Mouse (Mus musculus): ENCODE results near the gene Ccdc158.

Ccdc158 gene

GRCm38 (mm10) chr5:92684715-92685460 is 9.8 kb upstream of the Ccdc158 start:
- DNase-seq (ENCODE audit: low spot score) = no peak

- DNase-seq (ENCODE audit: low spot score) = no peak
These were observed 8.9 kb upstream of the Ccdc158 start for GRCm38 (mm10) chr5:92683871-92684475.

GRCm38 (mm10) chr5:92683351-92683807 is 8.3 kb upstream of the Ccdc158 start, which contains the start of gene Shroom3:
Shroom3 (plus strand) TSS chr5:92683435.
- DNase-seq (ENCODE audit: low spot score) = no peak

GRCm38 (mm10) chr5:92682621-92683348 is 7.7 kb upstream of the Ccdc158 start:
- DNase-seq (ENCODE audit: low spot score) = no peak

GRCm38 (mm10) chr5:92681861-92682260 is 6.8 kb upstream of the Ccdc158 start:
- no peak for DNase-seq (ENCODE audit: low spot score)

- peak; percentile 3 for DNase-seq (ENCODE audit: low spot score)
These were observed 4.4 kb upstream of the Ccdc158 start for GRCm38 (mm10) chr5:92679441-92679840.

- no peak for DNase-seq (ENCODE audit: low spot score)
These were observed 476 bp upstream of the Ccdc158 start for GRCm38 (mm10) chr5:92675574-92675920.

- no peak for DNase-seq (ENCODE audit: low spot score)
These were observed 8.2 kb downstream of the Ccdc158 start for GRCm38 (mm10) chr5:92666860-92667259.

GRCm38 (mm10) chr5:92664321-92664720 is 10.8 kb downstream of the Ccdc158 start:
- DNase-seq (ENCODE audit: low spot score) = no peak

GRCm38 (mm10) chr5:92656256-92656655 is 18.8 kb downstream of the Ccdc158 start:
- DNase-seq (ENCODE audit: low spot score) = peak; percentile 31

GRCm38 (mm10) chr5:92640861-92641260 is 34.2 kb downstream of the Ccdc158 start:
- DNase-seq (ENCODE audit: low spot score) = no peak

GRCm38 (mm10) chr5:92635891-92636290 is 39.2 kb downstream of the Ccdc158 start:
- no peak for DNase-seq (ENCODE audit: low spot score)

- DNase-seq (ENCODE audit: low spot score) = no peak
These were observed 40.2 kb downstream of the Ccdc158 start for GRCm38 (mm10) chr5:92634916-92635315.

- DNase-seq (ENCODE audit: low spot score) = no peak
These were observed 41.5 kb downstream of the Ccdc158 start for GRCm38 (mm10) chr5:92633526-92633925.

GRCm38 (mm10) chr5:92627896-92628295 is 47.2 kb downstream of the Ccdc158 start:
- no peak for DNase-seq (ENCODE audit: low spot score)

GRCm38 (mm10) chr5:92621883-92622282 is 53.2 kb downstream of the Ccdc158 start:
- DNase-seq (ENCODE audit: low spot score) = no peak

GRCm38 (mm10) chr5:92612756-92613155 is 62.3 kb downstream of the Ccdc158 start:
- DNase-seq (ENCODE audit: low spot score) = no peak

- no peak for DNase-seq (ENCODE audit: low spot score)
These were observed 67.4 kb downstream of the Ccdc158 start for GRCm38 (mm10) chr5:92607492-92608229.

- DNase-seq (ENCODE audit: low spot score) = no peak
These were observed 70.4 kb downstream of the Ccdc158 start for GRCm38 (mm10) chr5:92604452-92605247.

- no peak for DNase-seq (ENCODE audit: low spot score)
These were observed 72.1 kb downstream of the Ccdc158 start, which contains the start of gene Stbd1 for GRCm38 (mm10) chr5:92602691-92603690. Stbd1 (plus strand) TSS chr5:92603041.
